Mouse (Mus musculus) adrenal gland, adult 8-10 months (tissue): Measurements from ENCODE around the gene Depdc7. TPM values are rescaled to one million over a fixed set of nuclear protein-coding genes. Genes with fewer than 3 reads are reported as not detected.
A peak's percentile ranks its signal among the peaks of the same experiment; 100 is the strongest.

Source experiments
- DNase-seq: peaks from one replicate; pipeline ENCODE4 v3.0.0; 2022
- total RNA-seq, 4 experiments: library from RNA; stranded (reverse); gene quantifications; 2 replicates each; pipeline ENCODE4 v1.2.4; 2022

The Depdc7 gene
- total RNA-seq, 4 experiments from 2014 or later = 1.3 to 2.3 (median 1.8) TPM

GRCm38 (mm10) chr2:104714254-104714691 is 28.4 kb downstream of the Depdc7 start:
- no peak for DNase-seq

DNA sequence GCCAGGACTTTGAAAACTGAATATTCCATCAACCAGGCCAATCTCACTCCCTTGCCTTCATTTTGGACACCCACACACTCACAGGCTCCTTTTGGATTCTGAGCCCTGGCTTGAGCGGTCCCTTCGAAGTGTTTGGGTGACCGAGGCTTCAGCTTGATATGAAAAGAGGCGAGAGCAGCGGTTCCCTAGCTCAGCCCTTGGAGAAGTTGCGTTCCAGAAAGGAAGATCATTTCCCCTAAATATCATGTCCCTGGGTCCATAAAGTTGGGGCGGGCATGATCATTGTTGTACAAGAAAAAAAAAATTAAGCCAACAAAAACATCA is 30.2 kb downstream of the Depdc7 start:
- no peak for DNase-seq

DNA sequence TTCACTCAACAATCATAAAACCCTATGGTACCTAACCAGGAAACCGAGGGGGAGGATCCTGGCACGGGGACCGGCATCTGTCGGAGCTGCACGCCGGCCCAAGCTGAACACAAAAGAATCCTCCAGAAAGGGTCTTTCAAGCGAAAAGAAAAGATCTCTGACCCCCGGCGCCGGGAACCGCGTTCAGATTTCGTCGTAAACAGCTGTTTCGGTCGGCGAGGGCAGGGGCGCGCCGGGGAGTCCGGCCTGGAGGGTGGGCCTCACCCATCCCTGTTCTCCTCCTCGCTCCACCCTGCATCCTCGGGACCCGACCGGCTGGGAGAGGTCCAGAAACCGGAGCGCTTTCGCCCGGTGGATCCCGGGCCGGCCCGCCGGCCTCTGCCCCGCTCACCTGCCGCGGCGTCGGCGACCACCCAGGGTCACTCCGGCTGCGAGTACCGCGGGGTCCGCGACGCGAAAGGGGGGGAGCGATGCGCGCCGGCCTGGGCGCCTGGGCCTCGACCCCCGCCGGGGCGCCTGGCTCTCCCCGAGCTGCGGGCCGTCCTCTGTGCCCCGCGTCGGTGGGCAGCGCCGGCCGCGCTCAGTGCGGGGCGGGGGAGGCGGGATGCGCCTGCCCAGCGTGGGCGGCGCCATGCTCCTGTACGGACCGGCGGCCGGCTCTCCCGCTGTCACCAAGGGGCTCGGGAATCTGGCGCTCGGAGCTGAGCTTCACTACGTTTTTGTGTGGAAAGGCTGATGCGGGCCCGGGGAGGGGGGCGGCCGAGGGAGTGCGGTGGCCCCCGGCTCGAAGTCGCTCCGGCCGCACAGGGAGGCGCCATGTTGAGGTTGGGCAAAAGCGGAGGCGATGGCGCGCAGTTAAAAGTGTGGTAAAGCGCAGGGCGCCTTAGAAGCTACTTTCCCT is 30.8 kb downstream of the Depdc7 start, which contains the start of gene Tcp11l1:
TSS of gene Tcp11l1 (minus strand) at position 585 of the 901 bp plus-strand sequence.
- DNase-seq = peak; percentile 43

- DNase-seq = no peak
Observed at GRCm38 (mm10) chr2:104710670-104711370, 31.9 kb downstream of the Depdc7 start.

- DNase-seq = no peak
Observed at GRCm38 (mm10) chr2:104709786-104710337, 32.8 kb downstream of the Depdc7 start.

DNA sequence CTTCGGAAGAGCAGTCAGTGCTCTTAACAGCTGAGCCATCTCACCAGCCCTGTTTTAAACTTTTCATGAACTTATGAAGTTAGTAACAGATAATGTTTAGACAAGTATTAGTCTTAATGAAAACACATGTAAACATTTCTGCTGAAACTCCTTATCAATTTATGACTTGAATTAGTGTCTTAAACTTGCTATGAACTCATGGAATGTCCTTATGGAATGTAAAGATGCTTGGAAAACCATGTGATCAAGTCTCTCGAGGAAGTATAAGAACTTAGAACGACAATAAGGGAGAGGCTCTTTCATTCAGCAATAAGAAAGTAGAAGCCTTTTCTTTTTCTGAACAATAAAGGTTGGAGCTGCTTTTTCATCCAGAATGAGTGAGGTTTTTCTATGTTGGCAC is 38.3 kb downstream of the Depdc7 start:
- DNase-seq = no peak

- no peak for DNase-seq
Observed at GRCm38 (mm10) chr2:104703158-104703557, 39.5 kb downstream of the Depdc7 start.

DNA sequence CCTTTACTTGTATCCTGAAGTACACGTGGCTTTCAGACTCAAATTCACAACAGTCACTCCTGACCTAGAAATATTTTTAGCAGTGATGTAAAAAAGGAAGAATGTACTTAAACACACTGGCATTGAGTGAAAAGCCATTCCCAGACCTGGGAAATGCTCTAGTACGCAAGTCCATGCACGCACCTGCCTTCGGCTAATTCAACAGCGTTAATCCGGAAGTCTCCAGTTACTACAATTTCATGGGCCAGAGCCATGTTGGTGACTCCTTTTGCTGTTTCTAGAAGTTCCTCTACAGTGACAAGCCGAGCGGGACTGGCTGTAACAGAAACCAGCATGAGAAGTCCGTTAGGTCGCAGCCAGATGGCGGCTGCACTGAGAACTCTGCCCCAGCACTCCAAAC is 43.0 kb downstream of the Depdc7 start:
- no peak for DNase-seq

GRCm38 (mm10) chr2:104692551-104692950 is 50.1 kb downstream of the Depdc7 start:
- DNase-seq = no peak

DNA sequence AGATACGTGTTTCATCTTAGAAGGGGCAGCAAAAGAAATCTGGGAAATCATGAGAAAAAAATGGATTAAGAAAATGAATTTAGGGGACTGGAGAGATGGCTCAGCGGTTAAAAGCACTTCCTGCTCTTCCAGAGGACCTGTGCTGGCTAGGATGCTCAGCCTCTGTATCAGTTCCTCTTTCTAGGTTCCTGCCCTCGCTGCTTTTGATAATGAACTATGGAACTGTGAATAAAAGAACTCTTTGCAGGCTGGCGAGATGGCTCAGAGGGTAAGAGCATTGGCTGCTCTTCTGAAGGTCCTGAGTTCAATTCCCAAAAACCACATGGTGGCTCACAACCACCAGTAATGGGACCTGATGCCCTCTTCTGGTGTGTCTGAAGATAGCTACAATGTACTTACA is 52.0 kb downstream of the Depdc7 start:
- no peak for DNase-seq

- no peak for DNase-seq
Observed at GRCm38 (mm10) chr2:104688724-104689123, 54.0 kb downstream of the Depdc7 start.

DNA sequence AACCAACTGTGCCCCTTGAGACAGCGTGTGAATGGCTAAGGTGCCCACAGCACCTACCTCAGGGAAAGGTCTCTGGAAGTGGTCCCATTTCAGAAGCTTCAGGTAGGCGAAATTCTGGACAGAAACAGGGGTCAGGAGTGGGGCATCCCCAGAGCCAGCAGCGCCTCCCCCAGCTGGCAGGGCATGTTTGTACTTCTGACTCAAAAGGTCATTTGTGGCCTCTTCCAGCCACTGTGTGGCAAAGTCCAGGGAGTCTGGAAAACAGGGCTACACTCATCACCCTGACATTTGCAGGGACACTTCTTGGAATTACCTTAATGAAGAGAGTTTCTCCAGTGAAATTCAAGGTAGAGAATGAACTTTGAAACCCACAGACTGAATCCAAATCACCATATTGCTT is 54.4 kb downstream of the Depdc7 start:
- DNase-seq = no peak

GRCm38 (mm10) chr2:104687261-104687660 is 55.4 kb downstream of the Depdc7 start:
- no peak for DNase-seq

DNA sequence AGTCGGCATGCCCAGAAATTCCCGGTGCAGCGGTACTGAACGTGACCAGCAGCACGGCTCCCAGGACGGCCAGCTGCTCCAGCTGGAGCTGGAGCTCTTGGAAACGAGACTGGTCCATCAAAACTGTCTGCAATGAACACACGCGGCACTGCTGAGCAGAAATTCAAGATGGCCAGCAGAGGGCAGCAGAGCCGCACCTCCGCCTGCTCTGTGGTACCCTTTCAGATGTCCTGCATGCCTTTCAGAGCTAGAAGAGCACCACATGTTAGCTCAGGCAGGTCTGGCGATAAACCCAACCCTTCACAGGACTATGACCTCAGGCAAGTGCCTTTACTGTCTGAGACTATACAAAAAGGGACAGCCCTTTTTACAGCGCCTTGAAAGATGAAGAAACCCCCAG is 57.3 kb downstream of the Depdc7 start:
- DNase-seq = peak; percentile 56

DNA sequence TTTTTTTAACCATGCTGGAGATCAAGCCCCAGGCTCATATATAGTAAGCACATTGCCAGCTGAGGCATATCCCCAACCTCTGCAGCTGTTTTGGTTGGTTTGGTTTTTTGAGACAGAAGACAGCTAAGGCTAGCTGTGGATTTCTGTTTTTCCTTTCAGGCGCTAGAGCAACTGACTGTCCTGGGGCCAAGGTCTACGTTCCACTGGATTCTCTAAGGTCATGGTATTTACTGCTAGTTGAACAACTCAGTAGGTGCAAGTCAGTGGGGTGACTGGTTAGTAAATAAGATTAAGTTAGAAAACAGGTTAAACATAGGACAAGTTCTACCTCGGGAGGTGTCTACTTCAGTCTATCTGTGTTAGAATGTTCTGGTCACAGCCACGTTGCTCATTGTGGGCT is 57.9 kb downstream of the Depdc7 start:
- DNase-seq = no peak

DNA sequence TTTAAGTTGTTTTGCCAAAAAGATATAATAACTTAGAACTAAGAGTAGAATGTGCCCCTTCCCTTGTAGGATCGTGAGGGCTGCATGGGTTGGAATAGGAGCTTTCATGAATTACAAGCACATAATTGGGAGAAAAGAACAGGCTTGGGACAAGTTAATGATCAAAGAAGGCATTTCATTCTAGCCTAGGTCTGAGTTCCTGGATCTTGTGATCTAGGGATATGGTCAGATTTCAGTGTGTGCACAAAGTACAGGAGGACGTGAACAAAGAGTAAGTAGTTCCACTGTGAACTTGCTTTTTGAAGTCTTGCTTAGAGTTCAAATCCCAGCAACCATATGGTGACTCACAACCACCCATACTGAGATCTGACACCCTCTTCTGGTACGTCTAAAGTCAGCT is 65.4 kb downstream of the Depdc7 start:
- DNase-seq = no peak

Other genes with a start within 250 kb of the Depdc7 start
- gene Hipk3, start 248.4 kb downstream of the Depdc7 start, total RNA-seq = 100 to 1,000 TPM; 116 to 141 (median 135) TPM
- 10 to 100 TPM; 36.0 to 48.4 (median 38.8) TPM for gene Cstf3, start 152.4 kb downstream of the Depdc7 start, total RNA-seq
- gene Tcp11l1, start 30.7 kb downstream of the Depdc7 start, total RNA-seq = 10 to 100 TPM; 13.2 to 27.1 (median 21.2) TPM
- not detected for gene Pin1rt1, start 26.5 kb downstream of the Depdc7 start, total RNA-seq
- gene Qser1, start 73.9 kb upstream of the Depdc7 start, total RNA-seq = 10 to 100 TPM; 19.0 to 26.5 (median 25.6) TPM
- 10 to 100 TPM in 2 of 4 experiments, 1 to 10 TPM in 2; 3.2 to 20.5 (median 10.9) TPM for gene Prrg4, start 107.0 kb upstream of the Depdc7 start, total RNA-seq
- 10 to 100 TPM in 1 of 4 experiments, 1 to 10 TPM in 3; 4.4 to 10.4 (median 4.7) TPM for gene Ccdc73, start 124.9 kb upstream of the Depdc7 start, total RNA-seq